Mouse (Mus musculus) cerebellum, postnatal 14 days (tissue): ENCODE results near the gene Nol12.
A peak's percentile ranks its signal among the peaks of the same experiment; 100 is the strongest.

Experiments
- DNase-seq, 2 experiments: peaks; one replicate each; pipeline ENCODE4 v3.0.0; 2021; ENCODE audit warnings: mixed read lengths in 2 of 2

The Nol12 gene

GRCm38 (mm10) chr15:78918126-78918525 lies 16.6 kb upstream of the Nol12 start:
- DNase-seq = no peak

GRCm38 (mm10) chr15:78919914-78920313 lies 14.8 kb upstream of the Nol12 start:
- no peak for DNase-seq

- no peak for DNase-seq
These were observed 12.0 kb upstream of the Nol12 start for GRCm38 (mm10) chr15:78922700-78923099.

- no peak for DNase-seq
These were observed 11.1 kb upstream of the Nol12 start for GRCm38 (mm10) chr15:78923585-78923984.

GRCm38 (mm10) chr15:78925129-78925528 lies 9.6 kb upstream of the Nol12 start:
- no peak for DNase-seq

- peak; percentile 84 to 88 for DNase-seq
These were observed 8.5 kb upstream of the Nol12 start, which contains the start of gene Lgals1 for GRCm38 (mm10) chr15:78926021-78926919. Lgals1 (plus strand) TSS chr15:78926725.

GRCm38 (mm10) chr15:78927021-78927787 lies 7.5 kb upstream of the Nol12 start:
- peak in 1 of 2 experiments; percentile 59 for DNase-seq

GRCm38 (mm10) chr15:78927788-78928457 lies 6.8 kb upstream of the Nol12 start:
- DNase-seq = peak in 1 of 2 experiments; percentile 40

GRCm38 (mm10) chr15:78928539-78928938 lies 6.2 kb upstream of the Nol12 start:
- DNase-seq = no peak

- DNase-seq = no peak
These were observed 4.5 kb upstream of the Nol12 start for GRCm38 (mm10) chr15:78930192-78930706.

- no peak for DNase-seq
These were observed 3.8 kb upstream of the Nol12 start for GRCm38 (mm10) chr15:78930801-78931426.

- peak in 1 of 2 experiments; percentile 53 for DNase-seq
These were observed 3.2 kb upstream of the Nol12 start for GRCm38 (mm10) chr15:78931577-78931976.

- DNase-seq = no peak
These were observed 1.7 kb downstream of the Nol12 start for GRCm38 (mm10) chr15:78936403-78936802.

- no peak for DNase-seq
These were observed 2.6 kb downstream of the Nol12 start for GRCm38 (mm10) chr15:78937311-78937710.

- peak in 1 of 2 experiments; percentile 45 for DNase-seq
These were observed 3.2 kb downstream of the Nol12 start for GRCm38 (mm10) chr15:78937963-78938362.

GRCm38 (mm10) chr15:78940325-78940724 lies 5.6 kb downstream of the Nol12 start:
- no peak for DNase-seq

- DNase-seq = peak; percentile 93
These were observed 7.9 kb downstream of the Nol12 start for GRCm38 (mm10) chr15:78942663-78943062.

- no peak for DNase-seq
These were observed 11.5 kb downstream of the Nol12 start for GRCm38 (mm10) chr15:78946232-78946631.

- peak; percentile 91 to 92 for DNase-seq
These were observed 12.9 kb downstream of the Nol12 start, which contains the start of gene Triobp for GRCm38 (mm10) chr15:78947657-78948056. Triobp (plus strand) TSS chr15:78947724.

- DNase-seq = peak in 1 of 2 experiments; percentile 47
These were observed 13.5 kb downstream of the Nol12 start for GRCm38 (mm10) chr15:78948152-78948725.

- DNase-seq = peak; percentile 55 to 68
These were observed 14.2 kb downstream of the Nol12 start for GRCm38 (mm10) chr15:78948883-78949282.

- DNase-seq = no peak
These were observed 20.9 kb downstream of the Nol12 start for GRCm38 (mm10) chr15:78955663-78956062.
